Mouse (Mus musculus): ENCODE measurements around the gene Fanca. TPM values are rescaled to one million over a fixed set of nuclear protein-coding genes. Genes with fewer than 3 reads are reported as not detected.

Fanca gene
- polyA plus RNA-seq, 1 experiment from 2014 or later: 5.7 TPM

- WGBS: under 1% methylated on average over 16 of the region's 21 CpGs
- ATAC-seq: peak; percentile 31; the same call in 1 of the 2 replicates
- Histone ChIP-seq H3K9me3 (ENCODE audit: control insufficient read depth, low read length) (no peaks in the 10 kb centered on the region), H3K36me3 (ENCODE audit: control insufficient read depth, insufficient read depth, low read length) (no peaks in the 10 kb centered on the region), H3K27ac (ENCODE audit: low read depth, low read length) (peak overlapping the region; percentile 97), H3K4me2 (ENCODE audit: low read length) (peak overlapping the region; percentile 74), H3K4me1 (ENCODE audit: control insufficient read depth, insufficient read depth, low read depth, low read length) (peaks cover 16% of the 10 kb centered on the region), H3K4me3 (ENCODE audit: low read length) (peak overlapping the region; percentile 84), H3K9ac (ENCODE audit: low read depth, low read length) (peak overlapping the region; percentile 92), H3K27me3 (replicated peaks; ENCODE audit: control insufficient read depth, insufficient read depth, low read length) (no peaks in the 10 kb centered on the region)
Measured at GRCm38 (mm10) chr8:123333091-123333587, 14.8 kb upstream of the Fanca start.

- under 1% methylated on average over 75 of the region's 85 CpGs for WGBS
Measured at GRCm38 (mm10) chr8:123332262-123333090, 14.1 kb upstream of the Fanca start, which contains the start of gene Spire2. Gene Spire2 (plus strand): TSS chr8:123332713.

GRCm38 (mm10) chr8:123331810-123332209 is 13.4 kb upstream of the Fanca start:
- H3K4me1 ChIP-seq (ENCODE audit: control insufficient read depth, insufficient read depth, low read depth, low read length): peaks cover 16% of the 10 kb centered on the region
- peak overlapping the region; percentile 84 for H3K4me3 ChIP-seq (ENCODE audit: low read length)
- H3K27me3 ChIP-seq (replicated peaks; ENCODE audit: control insufficient read depth, insufficient read depth, low read length): no peaks in the 10 kb centered on the region
- H3K9ac ChIP-seq (ENCODE audit: low read depth, low read length): peak overlapping the region; percentile 92
- no peaks in the 10 kb centered on the region for H3K36me3 ChIP-seq (ENCODE audit: control insufficient read depth, insufficient read depth, low read length)
- peak; percentile 26 for ATAC-seq
- WGBS: 18% methylated on average over 8 of the region's 8 CpGs
- no peaks in the 10 kb centered on the region for H3K9me3 ChIP-seq (ENCODE audit: control insufficient read depth, low read length)
- H3K4me2 ChIP-seq (ENCODE audit: low read length): peak overlapping the region; percentile 74
- H3K27ac ChIP-seq (ENCODE audit: low read depth, low read length): peak overlapping the region; percentile 97

More at GRCm38 (mm10) chr8:123332262-123333090, 14.1 kb upstream of the Fanca start, which contains the start of gene Spire2:
- H3K4me1 ChIP-seq (ENCODE audit: control insufficient read depth, insufficient read depth, low read depth, low read length): peaks cover 16% of the 10 kb centered on the region
- peak within 1 kb of the TSS; percentile 97 for H3K27ac ChIP-seq (ENCODE audit: low read depth, low read length)
- H3K36me3 ChIP-seq (ENCODE audit: control insufficient read depth, insufficient read depth, low read length): no peaks in the 10 kb centered on the region
- H3K4me2 ChIP-seq (ENCODE audit: low read length): peak within 1 kb of the TSS; percentile 74
- H3K9me3 ChIP-seq (ENCODE audit: control insufficient read depth, low read length): no peaks in the 10 kb centered on the region
- peak; percentile 90 for ATAC-seq
- peak within 1 kb of the TSS; percentile 84 for H3K4me3 ChIP-seq (ENCODE audit: low read length)
- no peaks in the 10 kb centered on the region for H3K27me3 ChIP-seq (replicated peaks; ENCODE audit: control insufficient read depth, insufficient read depth, low read length)
- peak within 1 kb of the TSS; percentile 92 for H3K9ac ChIP-seq (ENCODE audit: low read depth, low read length)

GRCm38 (mm10) chr8:123331301-123331700 is 12.9 kb upstream of the Fanca start:
- H3K27me3 ChIP-seq (replicated peaks; ENCODE audit: control insufficient read depth, insufficient read depth, low read length): no peaks in the 10 kb centered on the region
- peaks cover 16% of the 10 kb centered on the region for H3K4me1 ChIP-seq (ENCODE audit: control insufficient read depth, insufficient read depth, low read depth, low read length)
- peak overlapping the region; percentile 97 for H3K27ac ChIP-seq (ENCODE audit: low read depth, low read length)
- no peak for ATAC-seq
- no peak overlapping the region for H3K9ac ChIP-seq (ENCODE audit: low read depth, low read length)
- H3K9me3 ChIP-seq (ENCODE audit: control insufficient read depth, low read length): no peaks in the 10 kb centered on the region
- no peaks in the 10 kb centered on the region for H3K36me3 ChIP-seq (ENCODE audit: control insufficient read depth, insufficient read depth, low read length)
- no peak overlapping the region; the same call in 1 of the 2 replicates for H3K4me3 ChIP-seq (ENCODE audit: low read length)
- H3K4me2 ChIP-seq (ENCODE audit: low read length): peak overlapping the region; percentile 74
- 90% methylated on average over 2 of the region's 2 CpGs for WGBS

- Histone ChIP-seq H3K4me1 (ENCODE audit: control insufficient read depth, insufficient read depth, low read depth, low read length) (peaks cover 16% of the 10 kb centered on the region), H3K9me3 (ENCODE audit: control insufficient read depth, low read length) (no peaks in the 10 kb centered on the region), H3K27ac (ENCODE audit: low read depth, low read length) (no peak overlapping the region), H3K27me3 (replicated peaks; ENCODE audit: control insufficient read depth, insufficient read depth, low read length) (no peaks in the 10 kb centered on the region), H3K4me3 (ENCODE audit: low read length) (no peak overlapping the region), H3K36me3 (ENCODE audit: control insufficient read depth, insufficient read depth, low read length) (no peaks in the 10 kb centered on the region), H3K9ac (ENCODE audit: low read depth, low read length) (no peak overlapping the region), H3K4me2 (ENCODE audit: low read length) (no peak overlapping the region)
- WGBS: 75% methylated on average over 6 of the region's 6 CpGs
- no peak for ATAC-seq
Measured at GRCm38 (mm10) chr8:123330701-123331100, 12.3 kb upstream of the Fanca start.

- no peaks in the 10 kb centered on the region for H3K27me3 ChIP-seq (replicated peaks; ENCODE audit: control insufficient read depth, insufficient read depth, low read length)
- peaks cover 13% of the 10 kb centered on the region for H3K4me1 ChIP-seq (ENCODE audit: control insufficient read depth, insufficient read depth, low read depth, low read length)
- no peaks in the 10 kb centered on the region for H3K36me3 ChIP-seq (ENCODE audit: control insufficient read depth, insufficient read depth, low read length)
- no peak for ATAC-seq
- no peak overlapping the region for H3K27ac ChIP-seq (ENCODE audit: low read depth, low read length)
- H3K9me3 ChIP-seq (ENCODE audit: control insufficient read depth, low read length): no peaks in the 10 kb centered on the region
- no peak overlapping the region for H3K9ac ChIP-seq (ENCODE audit: low read depth, low read length)
- no peak overlapping the region for H3K4me2 ChIP-seq (ENCODE audit: low read length)
- H3K4me3 ChIP-seq (ENCODE audit: low read length): no peak overlapping the region
- 66% methylated on average over 5 of the region's 5 CpGs for WGBS
Measured at GRCm38 (mm10) chr8:123329961-123330360, 11.6 kb upstream of the Fanca start.

GRCm38 (mm10) chr8:123329350-123329749 is 11.0 kb upstream of the Fanca start:
- Histone ChIP-seq H3K27ac (ENCODE audit: low read depth, low read length) (no peak overlapping the region), H3K4me2 (ENCODE audit: low read length) (no peak overlapping the region), H3K9me3 (ENCODE audit: control insufficient read depth, low read length) (no peaks in the 10 kb centered on the region), H3K4me1 (ENCODE audit: control insufficient read depth, insufficient read depth, low read depth, low read length) (peaks cover 7% of the 10 kb centered on the region), H3K36me3 (ENCODE audit: control insufficient read depth, insufficient read depth, low read length) (no peaks in the 10 kb centered on the region), H3K4me3 (ENCODE audit: low read length) (no peak overlapping the region), H3K9ac (ENCODE audit: low read depth, low read length) (no peak overlapping the region), H3K27me3 (replicated peaks; ENCODE audit: control insufficient read depth, insufficient read depth, low read length) (no peaks in the 10 kb centered on the region)
- 90% methylated on average over 4 of the region's 4 CpGs for WGBS
- no peak for ATAC-seq

GRCm38 (mm10) chr8:123328552-123328951 is 10.2 kb upstream of the Fanca start:
- no peak overlapping the region for H3K9ac ChIP-seq (ENCODE audit: low read depth, low read length)
- WGBS: 92% methylated on average over 2 of the region's 2 CpGs
- H3K27ac ChIP-seq (ENCODE audit: low read depth, low read length): no peak overlapping the region
- ATAC-seq: no peak
- H3K4me1 ChIP-seq (ENCODE audit: control insufficient read depth, insufficient read depth, low read depth, low read length): no peaks in the 10 kb centered on the region; the same call in 1 of the 2 replicates
- H3K4me3 ChIP-seq (ENCODE audit: low read length): no peak overlapping the region
- H3K4me2 ChIP-seq (ENCODE audit: low read length): no peak overlapping the region
- no peaks in the 10 kb centered on the region for H3K36me3 ChIP-seq (ENCODE audit: control insufficient read depth, insufficient read depth, low read length)
- no peaks in the 10 kb centered on the region for H3K9me3 ChIP-seq (ENCODE audit: control insufficient read depth, low read length)
- no peaks in the 10 kb centered on the region for H3K27me3 ChIP-seq (replicated peaks; ENCODE audit: control insufficient read depth, insufficient read depth, low read length)

GRCm38 (mm10) chr8:123319522-123320164 is 1.3 kb upstream of the Fanca start:
- Histone ChIP-seq H3K4me2 (ENCODE audit: low read length) (no peak overlapping the region), H3K4me1 (ENCODE audit: control insufficient read depth, insufficient read depth, low read depth, low read length) (peaks cover 7% of the 10 kb centered on the region), H3K36me3 (ENCODE audit: control insufficient read depth, insufficient read depth, low read length) (no peaks in the 10 kb centered on the region), H3K9me3 (ENCODE audit: control insufficient read depth, low read length) (no peaks in the 10 kb centered on the region), H3K9ac (ENCODE audit: low read depth, low read length) (no peak overlapping the region), H3K4me3 (ENCODE audit: low read length) (no peak overlapping the region), H3K27ac (ENCODE audit: low read depth, low read length) (no peak overlapping the region), H3K27me3 (replicated peaks; ENCODE audit: control insufficient read depth, insufficient read depth, low read length) (no peaks in the 10 kb centered on the region)
- ATAC-seq: no peak
- 36% methylated on average over 7 of the region's 7 CpGs for WGBS

Data from hindbrain, embryonic 16.5 days (tissue).